Mouse (Mus musculus): ENCODE results near the gene AW011738.

AW011738 gene

DNA sequence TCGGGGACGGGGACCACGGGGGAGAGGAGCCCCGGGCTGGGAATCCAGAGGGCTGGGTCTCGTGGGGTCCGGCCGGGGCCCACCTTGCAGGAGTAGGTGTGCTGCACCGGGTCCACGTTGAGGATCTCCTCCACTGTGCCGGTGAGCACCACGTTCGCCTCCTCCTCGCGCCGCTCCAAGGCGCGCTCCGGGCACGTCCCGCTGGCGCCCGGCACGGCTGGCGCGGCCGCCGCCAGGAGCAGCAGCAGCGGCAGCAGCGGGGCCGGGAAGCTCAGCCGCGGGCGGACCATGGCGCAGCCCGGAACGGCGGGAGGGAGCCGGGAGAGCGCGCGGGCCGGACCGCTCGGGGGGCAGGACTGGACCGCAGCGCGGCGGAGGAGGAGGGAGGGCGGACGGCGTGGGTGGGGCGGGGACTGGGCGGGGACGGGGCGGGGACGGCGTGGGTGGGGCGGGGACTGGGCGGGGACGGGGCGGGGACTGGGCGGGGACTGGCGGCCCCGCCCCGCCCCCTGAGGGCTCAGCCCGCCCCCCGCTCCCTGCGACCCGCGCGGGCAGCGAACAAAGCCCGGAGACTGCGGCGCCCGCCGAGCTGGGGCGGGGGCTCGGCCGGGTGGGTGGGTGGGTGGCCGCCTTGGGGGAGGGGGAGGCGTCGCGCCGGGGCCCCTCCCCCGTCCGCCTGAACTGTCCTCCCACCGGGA is 5.8 kb upstream of the AW011738 start, which contains the start of gene Agrn:
Agrn (minus strand) TSS at position 358 of the 698 bp plus-strand sequence.
- in situ Hi-C loops (cut with MboI, MseI), result no loop called here

DNA sequence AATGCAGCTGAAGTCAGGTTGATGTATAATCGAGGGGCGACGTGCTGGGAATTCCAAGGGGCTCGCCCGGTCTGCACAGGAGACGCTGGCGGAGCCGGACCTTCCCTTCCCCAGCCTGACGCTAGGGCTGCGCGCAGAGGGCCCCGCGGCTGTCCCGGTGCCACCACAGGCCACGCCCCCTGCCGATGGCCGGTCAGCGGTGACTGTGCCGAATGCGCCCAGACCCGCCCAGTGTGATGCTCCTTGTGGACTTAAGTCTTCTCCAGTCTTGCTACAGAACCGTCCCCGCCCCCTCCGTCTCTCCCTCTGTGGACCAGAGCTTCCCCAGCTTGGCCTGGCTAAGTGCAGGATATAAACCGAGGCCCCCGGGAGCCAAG is 5.3 kb upstream of the AW011738 start:
- in situ Hi-C loops (cut with MboI, MseI), result no loop called here

GRCm38 (mm10) chr4:156200623-156201475 is 2.3 kb upstream of the AW011738 start, which contains the start of gene Isg15:
Gene Isg15 (minus strand): TSS chr4:156200818.
- in situ Hi-C loops (cut with MboI, MseI), result no loop called here

GRCm38 (mm10) chr4:156202462-156202893 is 626 bp upstream of the AW011738 start:
- in situ Hi-C loops (cut with MboI, MseI), result no loop called here

DNA sequence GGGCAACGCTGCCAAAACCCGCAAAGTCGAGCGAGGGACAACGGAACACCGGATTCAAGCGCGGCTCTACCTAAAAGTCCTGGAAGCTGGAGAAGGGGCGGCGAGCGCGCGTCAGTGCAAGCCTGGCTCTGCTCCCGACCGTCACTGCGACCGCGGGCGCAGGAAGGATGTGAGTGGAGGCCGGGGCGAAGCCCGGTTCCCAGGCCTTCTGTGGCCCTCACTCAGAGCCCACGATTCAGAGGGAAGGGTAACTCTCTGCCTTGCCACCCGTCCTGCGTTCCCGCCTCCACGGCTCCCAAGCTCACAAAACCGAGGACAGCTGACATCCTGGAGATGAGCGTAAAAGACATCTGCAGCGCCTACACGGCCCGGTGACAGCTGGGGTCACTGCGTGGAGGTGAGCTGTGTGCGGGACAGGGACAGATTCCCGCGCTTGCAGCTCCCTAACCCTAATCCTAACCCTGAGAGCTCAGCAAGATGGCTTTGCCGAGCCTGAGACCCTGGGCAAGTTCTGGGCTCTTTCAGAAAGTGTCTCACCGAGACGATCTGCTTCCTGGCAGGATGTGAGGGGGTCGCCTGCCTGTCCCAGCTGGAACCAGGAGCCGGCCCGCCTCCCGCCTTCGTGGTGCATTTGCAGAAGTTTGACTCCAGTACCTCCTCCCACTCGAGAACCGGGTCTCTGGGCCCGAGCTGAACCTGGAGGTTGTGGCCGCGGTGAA is 468 bp downstream of the AW011738 start:
- in situ Hi-C loops (cut with MboI, MseI), result no loop called here

DNA sequence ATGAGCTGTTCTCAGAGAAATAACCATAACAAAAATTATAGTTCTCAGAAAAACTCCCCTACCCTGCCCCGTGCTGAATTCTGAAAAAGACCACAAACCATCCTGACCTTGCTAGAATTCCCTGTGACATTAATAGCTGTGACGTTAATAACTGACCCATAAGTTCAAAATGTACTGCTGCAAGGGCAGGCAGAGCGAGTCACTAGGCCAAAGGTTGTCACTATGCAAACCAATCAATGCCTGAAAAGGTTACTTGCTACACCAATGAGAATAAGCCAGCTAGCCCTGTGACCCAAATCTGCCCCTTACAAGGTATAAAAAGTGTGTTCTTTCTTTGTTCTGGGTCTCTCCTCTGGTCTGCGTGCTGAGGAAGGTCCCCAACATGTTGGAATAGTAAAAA is 5.8 kb downstream of the AW011738 start:
- in situ Hi-C loops (cut with MboI, MseI), result no loop called here

- in situ Hi-C loops (cut with MboI, MseI), result no loop called here
Observed at GRCm38 (mm10) chr4:156209963-156210635, 7.0 kb downstream of the AW011738 start.

- in situ Hi-C loops (cut with MboI, MseI), result no loop called here
Observed at GRCm38 (mm10) chr4:156213134-156213533, 10.0 kb downstream of the AW011738 start.

DNA sequence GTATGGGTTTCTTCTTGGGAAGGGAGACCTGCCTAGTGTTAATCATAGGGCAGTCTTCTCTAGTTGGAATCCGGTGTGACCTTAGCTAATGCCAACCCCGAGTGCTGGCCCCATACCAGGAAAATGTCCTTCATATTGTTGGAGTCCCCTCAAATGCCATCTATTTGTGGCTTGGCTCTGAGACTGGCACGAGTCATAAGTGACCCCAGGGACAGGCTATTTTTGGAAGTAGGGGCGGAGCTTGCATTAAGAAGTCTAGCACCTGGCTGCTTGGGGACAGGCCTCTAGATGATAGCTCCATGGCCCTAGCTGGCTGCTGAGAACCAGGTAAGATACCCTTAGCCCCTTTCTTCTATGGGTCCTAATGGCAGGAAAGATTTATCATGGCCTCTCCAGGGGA is 12.5 kb downstream of the AW011738 start, which contains the start of gene Perm1:
Perm1 (plus strand) TSS at position 220 of the 400 bp plus-strand sequence.
- in situ Hi-C loops (cut with MboI, MseI), result no loop called here

DNA sequence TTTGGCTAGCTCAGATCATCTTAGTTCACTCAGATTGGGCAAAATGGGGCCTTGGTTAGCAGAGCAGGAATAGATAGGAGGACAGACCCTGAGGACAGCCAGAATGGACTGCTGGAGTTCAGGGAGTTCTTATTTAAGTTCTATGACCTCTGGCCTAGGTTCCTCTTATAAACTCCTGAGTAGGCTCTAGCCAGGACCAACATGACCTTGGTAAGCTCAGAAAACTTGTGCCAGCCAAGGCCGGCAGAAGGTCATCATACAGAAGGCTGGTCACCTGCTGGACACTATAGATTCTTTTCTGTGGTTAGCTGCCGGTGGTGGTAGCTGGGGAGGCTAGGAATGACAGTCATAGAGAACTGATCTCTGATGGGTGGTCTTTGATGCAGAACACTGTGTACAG is 13.1 kb downstream of the AW011738 start:
- in situ Hi-C loops (cut with MboI, MseI), result no loop called here

- in situ Hi-C loops (cut with MboI, MseI), result no loop called here
Observed at GRCm38 (mm10) chr4:156217022-156217669, 14.0 kb downstream of the AW011738 start.

DNA sequence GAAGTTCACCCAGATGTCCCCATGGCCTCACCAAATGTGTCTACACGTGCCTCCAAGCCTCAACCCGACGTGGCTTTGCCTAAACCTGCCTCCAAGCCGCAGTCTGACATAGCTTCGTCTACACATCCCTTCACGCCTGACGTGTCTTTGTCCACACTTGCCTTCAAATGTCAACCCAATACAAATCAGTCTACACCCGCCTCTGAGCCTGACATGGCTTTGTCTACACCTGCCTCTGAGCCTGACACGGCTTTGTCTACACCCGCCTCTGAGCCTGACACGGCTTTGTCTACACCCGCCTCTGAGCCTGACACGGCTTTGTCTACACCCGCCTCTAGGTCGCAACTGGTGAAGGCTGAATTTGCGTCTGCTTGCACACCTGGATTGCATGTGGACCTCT is 14.7 kb downstream of the AW011738 start:
- in situ Hi-C loops (cut with MboI, MseI), result no loop called here

DNA sequence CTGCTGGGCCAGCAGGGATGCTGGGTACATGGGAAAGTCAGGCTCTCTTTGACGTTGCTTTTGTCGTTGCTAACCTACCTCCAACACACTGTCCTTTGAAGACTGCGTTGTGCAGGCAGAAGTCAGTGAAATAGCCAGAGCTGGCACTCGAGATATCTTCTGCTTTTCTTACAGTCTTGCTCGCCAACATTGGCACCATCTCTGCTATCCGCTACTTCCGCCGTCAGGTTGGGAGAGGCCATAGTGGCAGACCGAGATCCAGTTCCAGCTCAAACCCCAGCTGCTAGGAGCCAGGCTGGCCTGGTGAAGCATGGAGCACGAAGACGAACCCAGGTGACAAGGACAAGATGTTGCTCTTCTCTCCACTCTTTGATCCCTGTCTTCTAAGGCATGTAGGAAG is 16.8 kb downstream of the AW011738 start:
- in situ Hi-C loops (cut with MboI, MseI), result loop anchor here in 1 of 2 experiments (5.0 kb wide), 1 partner anchor 248 kb away; no protein-coding TSS in a partner anchor

DNA sequence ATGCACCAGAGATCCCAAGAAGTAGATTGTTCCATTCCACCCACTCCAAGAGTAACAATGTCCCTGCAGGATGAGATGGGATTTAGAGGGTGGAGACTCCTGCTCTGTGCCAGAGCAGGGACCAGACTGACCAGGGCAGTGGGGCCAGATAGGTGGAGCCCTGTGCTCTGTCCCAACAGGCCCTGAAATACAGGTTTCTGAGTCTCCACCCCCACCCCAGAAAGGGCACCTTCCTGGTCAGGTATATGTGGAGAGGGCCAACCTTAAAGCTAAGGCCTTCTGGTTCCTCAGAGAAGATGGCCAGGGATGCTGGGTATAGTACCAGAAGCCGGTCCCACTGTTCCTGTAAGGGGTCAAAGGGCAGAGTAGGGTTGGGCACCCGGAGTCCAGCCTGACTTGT is 21.2 kb downstream of the AW011738 start:
- in situ Hi-C loops (cut with MboI, MseI), result loop anchor here in 1 of 2 experiments (5.0 kb wide), 1 partner anchor 252 kb away; no protein-coding TSS in a partner anchor

DNA sequence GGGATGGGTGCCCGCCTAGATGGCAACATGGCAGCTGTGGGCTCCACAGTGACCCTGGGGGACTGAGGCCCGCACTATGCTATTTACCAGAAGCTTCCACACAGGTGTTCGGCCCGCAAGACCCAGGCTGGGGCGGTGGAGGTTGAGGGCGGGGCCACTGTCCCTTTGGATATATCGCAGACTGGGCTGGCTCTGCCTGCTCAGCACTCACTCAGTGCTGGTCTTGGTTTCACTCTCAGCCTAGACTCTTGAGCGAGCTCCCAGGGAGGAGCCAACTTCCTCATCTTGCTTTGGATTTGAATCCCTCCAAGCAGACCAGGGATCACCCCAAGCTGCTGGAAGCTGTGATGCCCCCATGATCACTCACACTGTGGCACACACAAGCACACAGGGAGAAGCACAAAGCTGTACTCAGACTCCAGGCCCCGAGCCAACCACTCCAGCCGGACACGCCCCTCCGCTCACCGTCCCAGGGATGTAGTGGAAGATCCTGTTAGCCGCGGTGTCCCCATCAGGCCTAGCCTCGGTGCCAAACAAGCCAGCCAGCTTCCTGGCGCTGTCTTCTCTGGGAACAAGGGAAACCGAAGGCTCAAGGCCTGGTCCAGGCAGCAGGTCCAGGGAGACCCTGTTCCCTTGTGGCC is 24.8 kb downstream of the AW011738 start:
- in situ Hi-C loops (cut with MboI, MseI), result no loop called here

- in situ Hi-C loops (cut with MboI, MseI), result no loop called here
Observed at GRCm38 (mm10) chr4:156228393-156229024, 25.4 kb downstream of the AW011738 start.

- in situ Hi-C loops (cut with MboI, MseI), result no loop called here
Observed at GRCm38 (mm10) chr4:156234021-156234501, 31.0 kb downstream of the AW011738 start.

DNA sequence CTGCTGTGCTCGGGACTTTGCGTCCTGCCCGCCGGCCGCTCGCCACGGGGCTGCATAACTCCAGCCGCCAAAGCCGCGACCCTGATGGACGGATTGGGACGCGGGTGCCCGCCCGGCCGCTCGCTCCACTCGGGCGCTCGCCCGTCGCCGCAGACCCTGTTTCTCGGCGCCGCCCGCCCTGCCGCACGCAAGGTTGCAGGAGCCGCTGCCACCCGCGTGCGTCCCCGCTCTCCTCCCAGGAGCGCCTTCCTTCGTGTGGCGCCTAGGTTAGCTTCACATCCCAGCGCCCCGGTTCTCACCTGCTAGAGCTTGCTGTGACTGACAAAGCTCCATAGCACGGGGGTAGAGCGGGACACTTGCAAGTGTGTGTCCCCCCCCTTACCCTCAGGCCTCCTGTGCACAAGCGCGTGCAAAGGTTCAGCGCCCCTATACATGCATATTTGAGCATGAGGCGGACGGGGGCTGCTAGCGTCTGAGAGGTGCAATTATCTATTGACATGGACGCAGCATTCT is 31.7 kb downstream of the AW011738 start, which contains the start of gene Plekhn1:
Plekhn1 (minus strand) TSS at position 157 of the 513 bp plus-strand sequence.
- in situ Hi-C loops (cut with MboI, MseI), result no loop called here

GRCm38 (mm10) chr4:156235360-156235770 is 32.3 kb downstream of the AW011738 start:
- in situ Hi-C loops (cut with MboI, MseI), result no loop called here

All from T-helper 17 cell (primary cell).